Mouse (Mus musculus) left cerebral cortex, adult 6 months (tissue): ENCODE data around the gene Phgr1. TPM values are rescaled to one million over a fixed set of nuclear protein-coding genes. Genes with fewer than 3 reads are reported as not detected.

ENCODE experiments used
- long read RNA-seq, 2 experiments: library from polyadenylated mRNA; unstranded; transcript quantifications; one replicate each; pipeline ENCODE4 v2.0.0; 2019 to 2020
- polyA plus RNA-seq: library from polyadenylated mRNA; unstranded; fragments of <200 nt; fragmentation: Nextera tagmentation; gene quantifications from 2 replicates; pipeline ENCODE4 v1.2.3, GENCODE M21; 2021

Phgr1 gene
- not detected in 2 replicates for polyA plus RNA-seq
- long read RNA-seq, experiment 1, result 0 reads
- long read RNA-seq, experiment 2, result 0 reads

GRCm38 (mm10) chr2:118772158-118772874 is at the start of gene Phgr1:
Phgr1 (plus strand) TSS chr2:118772769.

GRCm38 (mm10) chr2:118728337-118728736 is 44.2 kb upstream of the Phgr1 start, which contains the start of gene Plcb2:
Plcb2 (minus strand) TSS chr2:118728438.

GRCm38 (mm10) chr2:118745232-118745884 is 27.2 kb upstream of the Phgr1 start, which contains the start of gene Inafm2:
Inafm2 (plus strand) TSS chr2:118745758.

GRCm38 (mm10) chr2:118761906-118762783 is 10.4 kb upstream of the Phgr1 start, which contains the start of gene Ccdc9b:
Ccdc9b (minus strand) TSS chr2:118762661.

GRCm38 (mm10) chr2:118779504-118780480 is 7.2 kb downstream of the Phgr1 start, which contains the start of gene Disp2:
Disp2 (plus strand) TSS chr2:118779719.

GRCm38 (mm10) chr2:118813981-118814836 is 41.6 kb downstream of the Phgr1 start, which contains the start of gene Knstrn:
Knstrn (plus strand) TSS chr2:118814003.

Other genes with a start within 250 kb of the Phgr1 start
- gene Bmf, start 223.1 kb upstream of the Phgr1 start, polyA plus RNA-seq, result 0.69 and 0.70 TPM in 2 replicates
- 0.28 and 0.49 TPM in 2 replicates for gene Bub1b, start 174.6 kb upstream of the Phgr1 start, polyA plus RNA-seq
- 23.3 and 25.5 TPM in 2 replicates for gene Pak6, start 109.5 kb upstream of the Phgr1 start, polyA plus RNA-seq
- gene Ankrd63, start 68.8 kb upstream of the Phgr1 start, polyA plus RNA-seq, result 5.6 and 7.1 TPM in 2 replicates
- gene Plcb2, start 44.3 kb upstream of the Phgr1 start, polyA plus RNA-seq, result 1.9 and 2.2 TPM in 2 replicates
- gene Inafm2, start 27.0 kb upstream of the Phgr1 start, polyA plus RNA-seq, result 46.4 and 71.6 TPM in 2 replicates
- gene Ccdc9b, start 10.1 kb upstream of the Phgr1 start, polyA plus RNA-seq, result 0.24 and 0.29 TPM in 2 replicates
- 111 and 146 TPM in 2 replicates for gene Disp2, start 7.0 kb downstream of the Phgr1 start, polyA plus RNA-seq
- gene Knstrn, start 41.2 kb downstream of the Phgr1 start, polyA plus RNA-seq, result 0.59 and 0.88 TPM in 2 replicates
- gene Ivd, start 89.2 kb downstream of the Phgr1 start, polyA plus RNA-seq, result 34.8 and 39.4 TPM in 2 replicates
- 2.9 and 3.2 TPM in 2 replicates for gene Bahd1, start 127.6 kb downstream of the Phgr1 start, polyA plus RNA-seq
- gene Chst14, start 153.7 kb downstream of the Phgr1 start, polyA plus RNA-seq, result 1.9 and 3.1 TPM in 2 replicates